Mouse (Mus musculus) 3T3-L1 (cell line): ENCODE results near the gene Arhgef2.

ENCODE experiments used
- DNase-seq: peaks from one replicate; pipeline ENCODE4 v3.0.0-alpha.2; 2015; ENCODE audit warnings: low read depth, low spot score

Gene Arhgef2

DNA sequence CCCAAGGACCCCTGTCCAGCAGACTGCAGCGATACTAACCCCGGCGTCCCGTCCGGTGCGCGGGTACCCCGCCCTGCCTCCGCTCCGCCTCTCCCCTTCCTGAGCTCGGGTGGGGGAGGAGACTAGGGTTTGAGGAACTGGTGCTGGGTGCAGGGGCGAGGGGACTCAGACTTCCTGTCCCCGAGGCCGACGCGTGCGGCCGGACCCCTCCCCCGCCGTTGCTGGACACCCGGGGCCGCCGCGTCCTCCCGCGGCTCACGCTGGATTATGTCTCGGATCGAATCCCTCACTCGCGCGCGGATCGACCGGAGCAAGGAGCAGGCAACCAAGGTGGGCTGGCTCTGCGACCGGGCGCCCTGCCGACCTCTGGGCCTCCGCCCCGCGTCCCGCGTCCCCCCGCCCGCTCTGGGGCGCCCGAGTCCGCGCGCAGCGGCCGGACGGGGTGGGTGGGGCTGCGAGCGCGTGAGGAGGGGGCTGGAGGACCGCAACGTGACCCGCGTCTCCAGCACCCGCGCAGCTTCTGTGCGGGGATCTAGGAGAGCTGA, 15.3 kb downstream of the Arhgef2 start:
- peak; percentile 68 for DNase-seq

DNA sequence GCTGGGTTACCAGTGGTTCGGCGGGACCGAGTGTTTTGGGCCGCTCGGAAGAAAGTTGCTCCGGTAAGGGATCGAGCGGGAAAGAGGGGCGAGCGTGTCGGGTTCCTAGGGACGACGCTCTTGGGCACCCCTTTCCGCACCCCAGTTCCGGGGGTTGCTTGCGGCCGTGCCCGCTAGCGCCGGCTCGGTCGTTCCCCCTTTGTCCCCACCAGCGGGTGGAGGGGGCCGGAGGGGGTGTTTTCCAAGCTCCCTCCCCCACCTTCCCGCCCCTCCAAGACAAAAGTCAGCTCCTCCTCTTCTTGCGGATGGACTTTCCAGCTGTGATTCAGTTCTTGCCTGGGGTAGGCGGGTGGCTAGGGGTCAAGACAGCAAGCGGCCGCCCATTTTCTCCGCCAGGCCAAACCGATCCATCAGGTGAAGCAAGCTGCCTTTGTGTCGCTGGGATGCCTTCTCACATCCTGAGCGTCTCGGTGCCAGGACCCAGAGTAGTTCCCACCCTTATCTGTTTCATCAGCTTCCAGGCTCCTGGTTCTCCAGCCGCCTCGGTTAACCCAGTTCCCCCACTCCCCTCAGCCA, 15.9 kb downstream of the Arhgef2 start:
- DNase-seq: peak; percentile 82

DNA sequence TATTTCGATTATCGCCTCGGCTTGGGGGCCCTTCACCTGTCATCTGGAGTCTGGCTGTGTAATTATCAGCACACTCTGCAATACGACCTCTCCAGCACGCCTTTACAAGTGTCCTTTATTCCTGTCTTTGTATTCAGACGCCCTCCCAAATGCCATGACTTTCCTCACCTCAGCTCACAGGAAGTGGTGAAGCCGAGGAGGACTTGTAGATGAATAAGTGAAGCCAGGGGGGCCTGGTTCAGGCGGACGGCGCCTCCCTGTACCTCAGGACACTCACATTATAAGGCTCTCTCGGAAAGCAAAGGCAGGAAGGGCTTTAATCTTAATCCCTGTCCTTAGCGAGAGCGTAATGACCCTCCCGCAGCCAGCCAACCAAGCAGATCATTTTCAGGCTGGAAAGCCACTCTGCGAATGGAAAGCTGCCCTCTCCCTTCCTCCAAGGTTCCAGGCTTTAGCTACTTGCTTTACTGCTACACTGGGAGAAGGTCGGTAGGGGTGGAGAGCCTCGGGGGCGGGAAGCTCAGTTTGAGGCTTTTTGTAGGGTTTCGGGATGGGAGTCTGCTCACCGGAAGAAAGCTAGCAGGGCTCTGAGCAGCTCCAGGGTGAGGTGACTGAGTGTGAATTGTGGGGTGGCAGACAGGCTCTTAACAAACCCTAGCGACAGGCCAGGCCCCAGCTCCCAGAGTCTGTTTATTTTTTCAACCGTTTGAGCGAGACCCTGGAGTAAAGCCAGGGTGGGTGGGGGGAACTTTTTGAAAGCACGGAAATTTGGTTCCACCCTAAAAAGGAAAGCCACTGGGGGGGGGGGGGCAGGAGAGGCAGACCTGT, 16.6 kb downstream of the Arhgef2 start:
- DNase-seq: peak; percentile 60

DNA sequence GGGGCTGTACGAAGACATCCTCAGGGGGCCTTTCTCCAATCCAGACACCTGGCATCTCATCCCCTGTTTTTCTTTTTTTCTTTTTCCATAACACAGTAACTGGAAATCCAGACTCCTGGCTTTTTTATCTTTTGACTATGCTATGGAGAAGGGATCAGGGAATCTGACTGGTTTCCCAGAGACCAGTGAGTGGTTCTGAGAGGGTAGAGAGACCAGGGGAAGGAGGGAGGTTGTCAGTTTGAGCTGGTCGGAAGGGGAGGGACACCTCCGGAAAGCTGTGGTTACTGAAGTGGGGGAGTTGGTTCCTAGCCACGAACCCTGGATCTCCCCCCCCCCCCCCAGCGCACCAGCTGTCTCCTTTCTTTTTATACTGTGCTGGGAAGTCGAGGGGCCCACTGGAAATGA, 17.2 kb downstream of the Arhgef2 start:
- no peak for DNase-seq

DNA sequence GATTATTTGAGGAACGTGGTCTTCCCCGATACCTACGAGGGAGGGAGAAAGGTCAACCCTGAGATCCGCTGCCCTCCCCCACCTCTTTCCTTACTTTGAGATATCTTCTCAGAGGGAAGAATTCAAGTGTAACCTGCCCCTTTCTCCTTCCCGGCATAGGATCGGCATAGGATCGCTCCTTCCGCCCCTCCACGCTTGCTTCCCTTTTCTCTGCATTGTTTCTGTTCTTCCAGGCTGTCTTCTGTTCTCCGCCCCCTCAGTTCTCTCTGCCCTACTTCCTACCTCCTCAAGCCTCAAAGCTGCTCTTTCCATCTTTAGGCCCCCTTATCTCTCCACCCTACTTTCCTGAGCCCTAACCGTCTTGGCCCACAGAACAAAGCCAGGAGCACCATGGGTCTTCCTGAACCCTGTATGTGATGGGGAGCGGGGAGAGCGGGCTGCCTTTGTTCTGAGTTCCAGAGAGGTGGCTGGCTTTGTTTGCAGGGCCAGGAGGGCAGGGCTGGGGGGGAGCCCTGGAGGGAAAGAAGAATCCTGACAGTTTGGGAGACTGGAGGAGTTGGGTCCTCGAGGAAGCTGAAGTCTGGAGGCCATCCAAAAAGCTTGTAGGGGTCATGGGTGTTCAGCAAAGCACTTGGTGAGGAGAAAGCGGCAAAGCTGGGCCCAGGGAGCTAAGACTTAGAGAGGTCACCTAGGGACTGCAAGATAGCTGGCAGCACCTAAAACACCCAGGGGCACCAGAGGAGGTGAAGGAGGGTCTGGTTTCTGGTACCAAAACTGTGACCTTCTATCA, 17.8 kb downstream of the Arhgef2 start:
- DNase-seq: peak; percentile 44

DNA sequence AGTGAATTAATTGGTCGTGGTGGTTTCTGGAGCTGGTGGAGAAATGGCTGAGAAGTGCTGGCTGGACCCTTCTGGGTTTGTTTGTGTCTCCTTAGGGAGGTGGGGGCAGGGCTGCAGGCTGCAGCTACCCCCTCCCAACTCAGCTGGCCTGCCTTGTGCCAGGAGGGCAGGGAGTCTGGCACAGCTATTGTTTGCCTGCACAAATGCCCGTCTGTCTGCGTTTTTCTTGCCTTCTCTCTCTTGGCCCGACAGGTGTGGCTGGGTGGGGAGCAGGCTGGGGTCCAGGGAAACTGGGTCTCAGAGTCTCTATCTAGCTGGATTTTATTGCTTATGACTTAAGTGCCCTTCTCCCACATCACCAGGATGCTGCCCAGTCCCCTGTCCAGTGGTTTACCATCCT, 18.6 kb downstream of the Arhgef2 start:
- peak; percentile 31 for DNase-seq

DNA sequence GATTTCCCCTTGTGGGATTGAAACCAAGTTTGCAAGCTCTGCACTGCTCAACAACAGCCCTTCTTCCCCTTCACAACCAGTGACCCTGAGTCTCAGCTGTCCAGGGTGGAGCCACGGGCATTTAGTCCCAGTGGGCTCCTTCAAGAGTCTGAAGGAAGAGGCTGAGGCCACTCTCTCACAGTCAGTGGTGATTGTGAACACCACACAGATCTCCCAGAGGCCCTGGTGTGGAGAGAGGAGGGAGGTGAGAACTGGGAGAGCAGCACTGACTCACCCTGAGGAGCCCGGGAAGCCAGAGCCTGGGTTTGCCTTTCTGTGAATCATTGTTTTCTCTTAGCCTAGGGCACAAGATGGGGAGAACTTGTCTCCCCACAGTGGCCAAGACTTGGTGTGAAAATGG, 19.2 kb downstream of the Arhgef2 start:
- peak; percentile 93 for DNase-seq

DNA sequence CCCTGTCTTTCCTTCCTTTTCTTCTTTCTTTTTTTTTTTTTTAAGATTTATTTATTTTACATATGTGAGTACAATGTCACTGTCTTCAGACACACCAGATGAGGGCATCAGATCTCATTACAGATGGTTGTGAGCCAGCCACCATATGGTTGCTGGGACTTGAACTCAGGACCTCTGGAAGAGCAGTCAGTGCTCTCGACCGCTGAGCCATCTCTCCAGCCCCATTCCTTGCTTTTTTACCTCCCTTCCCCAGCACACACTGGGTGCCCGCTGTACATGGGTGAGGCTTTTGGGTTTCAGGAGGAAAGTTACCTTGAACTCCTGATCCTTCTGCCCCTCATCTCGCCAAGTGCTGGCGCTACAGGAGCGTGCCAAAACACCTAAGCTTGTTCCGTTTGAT, 19.8 kb downstream of the Arhgef2 start:
- DNase-seq: no peak

DNA sequence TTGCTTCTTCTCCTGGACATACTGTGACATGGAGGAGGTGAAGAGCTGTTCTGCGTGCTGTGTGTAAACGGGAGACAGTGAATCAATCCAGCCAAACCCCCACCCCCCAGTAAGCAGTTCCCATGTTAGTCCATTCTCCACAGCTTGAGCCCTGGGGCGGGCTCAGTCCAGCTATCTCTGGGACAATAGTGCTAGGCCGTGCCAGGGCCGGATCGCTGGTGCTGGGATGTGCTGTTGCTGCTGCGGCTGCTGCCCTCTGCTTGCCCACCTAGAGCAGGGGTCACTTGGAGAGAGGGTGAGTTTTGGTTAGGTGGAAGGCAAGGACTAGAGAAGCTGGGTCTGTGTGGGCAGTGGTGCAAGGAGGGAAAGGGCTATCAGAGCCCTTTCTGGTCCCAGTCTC, 20.6 kb downstream of the Arhgef2 start:
- DNase-seq: no peak

DNA sequence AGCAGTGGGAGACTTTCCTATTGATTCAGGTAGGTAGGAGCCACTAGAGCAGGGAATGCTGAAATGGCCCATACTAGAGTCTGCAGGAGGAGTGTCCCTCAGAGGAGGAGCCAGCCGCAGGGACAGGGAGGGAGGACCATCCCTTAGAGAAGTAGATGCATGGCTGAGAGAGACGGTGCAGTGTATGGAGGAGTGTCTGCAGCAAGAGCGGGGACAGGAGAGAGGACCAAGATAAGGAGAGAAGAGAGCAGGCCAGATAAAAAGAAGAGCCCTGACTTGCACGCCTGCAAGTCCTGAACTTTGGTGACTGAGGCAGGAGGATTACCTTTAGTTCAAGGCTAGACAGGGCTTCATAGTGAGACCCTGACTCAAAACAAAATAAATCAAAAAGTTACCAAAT, 21.3 kb downstream of the Arhgef2 start:
- no peak for DNase-seq

DNA sequence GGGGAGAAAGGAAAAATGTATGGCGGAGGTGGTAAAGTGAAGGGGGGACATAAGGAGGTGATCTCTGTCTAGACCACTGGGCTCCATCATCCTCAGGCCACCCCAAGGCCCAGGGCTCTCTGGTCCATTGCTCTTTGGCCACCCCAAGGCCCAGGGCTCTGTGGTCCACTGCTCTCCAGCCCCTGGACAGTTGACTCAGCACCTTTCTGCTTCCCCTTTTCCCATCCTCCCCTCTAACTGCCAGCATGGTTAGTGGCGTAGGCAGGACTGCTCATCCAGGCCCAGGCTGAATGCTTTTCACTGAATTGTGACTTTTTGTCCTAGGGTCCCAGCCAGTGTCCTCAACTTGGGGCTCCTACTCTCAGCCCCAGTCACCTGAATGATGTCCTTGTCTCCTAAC, 21.8 kb downstream of the Arhgef2 start:
- DNase-seq: no peak

DNA sequence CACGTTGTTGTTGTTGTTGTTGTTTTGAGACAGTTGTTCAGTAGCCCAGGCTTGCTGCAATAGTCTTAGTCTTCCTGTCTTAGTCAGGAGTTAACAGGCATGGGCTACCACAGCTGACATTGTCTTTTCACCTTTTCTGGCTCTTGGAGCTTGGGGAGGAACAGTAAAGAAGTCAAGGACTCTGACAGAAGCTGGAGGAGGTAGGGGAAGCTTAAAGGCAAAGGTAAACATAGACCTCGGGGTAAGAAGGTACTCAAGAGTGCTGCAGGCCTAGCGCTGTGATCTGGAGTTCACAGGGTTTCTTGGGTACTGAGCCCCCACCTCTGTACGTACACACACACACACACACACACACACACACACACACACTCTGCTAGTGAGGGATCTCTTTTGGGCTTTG, 23.0 kb downstream of the Arhgef2 start:
- no peak for DNase-seq

DNA sequence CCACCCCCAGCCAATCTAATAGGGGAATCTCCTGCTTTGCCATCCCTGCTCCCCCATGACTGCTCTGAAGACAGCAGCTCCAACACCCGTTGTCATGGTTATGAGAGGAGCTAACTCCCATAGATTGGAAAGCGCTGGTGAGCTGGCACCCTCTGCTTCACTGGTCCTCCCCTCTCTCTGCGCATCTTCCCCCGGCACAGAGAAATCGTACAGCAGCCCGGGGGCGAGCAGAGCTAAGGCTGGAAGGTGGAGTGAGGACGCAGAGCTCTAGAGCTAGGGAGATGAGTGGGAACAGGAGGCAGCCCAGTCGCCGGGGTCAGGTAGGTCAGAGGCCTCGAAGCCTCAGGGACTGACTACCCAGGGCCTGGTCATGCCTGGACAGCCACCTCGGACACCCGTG, 23.5 kb downstream of the Arhgef2 start:
- DNase-seq: no peak

DNA sequence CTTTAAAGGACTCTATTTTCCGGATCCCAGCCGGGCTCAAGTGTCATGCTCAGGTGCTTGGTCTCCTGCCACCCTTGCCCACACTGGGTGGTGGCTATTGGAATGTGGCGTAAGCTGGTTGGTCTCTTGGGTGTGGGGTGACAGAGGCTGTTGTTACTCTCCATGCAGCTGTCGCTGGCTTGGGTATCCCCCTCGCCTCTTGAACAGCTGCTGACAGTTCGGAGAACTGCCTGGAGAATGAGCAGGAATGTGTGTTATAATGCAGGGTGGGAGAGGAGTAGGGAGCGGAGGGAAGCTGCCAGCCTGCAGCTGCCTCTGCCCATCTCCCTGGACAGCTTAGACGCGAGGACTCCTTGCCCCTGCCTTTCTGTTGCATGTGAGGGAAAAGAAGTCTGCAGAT, 24.3 kb downstream of the Arhgef2 start:
- no peak for DNase-seq

DNA sequence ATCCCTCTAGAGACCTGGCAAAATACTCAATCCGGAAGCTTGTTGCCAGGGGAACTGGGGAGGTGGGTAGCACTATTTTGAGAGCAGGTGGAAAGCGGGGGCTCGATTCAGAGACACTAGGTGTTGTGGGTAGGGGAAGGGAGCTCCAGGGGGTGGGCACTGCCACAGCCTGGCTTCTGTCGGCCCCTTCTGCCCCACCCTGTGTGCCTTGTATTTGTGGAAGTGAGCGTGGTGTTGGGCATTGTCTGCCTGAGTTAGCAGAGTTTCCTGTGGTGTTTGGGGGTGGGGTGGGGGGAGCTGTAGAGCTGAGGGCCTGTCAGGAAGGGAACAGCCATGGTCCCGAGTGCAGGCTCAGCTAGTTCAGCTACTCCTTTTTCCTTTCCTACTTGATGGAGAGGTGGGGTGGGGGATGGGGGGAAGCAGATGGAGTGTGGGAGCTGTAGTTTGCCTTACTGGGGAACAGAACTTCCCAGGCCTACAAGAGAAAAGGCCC, 25.1 kb downstream of the Arhgef2 start:
- DNase-seq: no peak

DNA sequence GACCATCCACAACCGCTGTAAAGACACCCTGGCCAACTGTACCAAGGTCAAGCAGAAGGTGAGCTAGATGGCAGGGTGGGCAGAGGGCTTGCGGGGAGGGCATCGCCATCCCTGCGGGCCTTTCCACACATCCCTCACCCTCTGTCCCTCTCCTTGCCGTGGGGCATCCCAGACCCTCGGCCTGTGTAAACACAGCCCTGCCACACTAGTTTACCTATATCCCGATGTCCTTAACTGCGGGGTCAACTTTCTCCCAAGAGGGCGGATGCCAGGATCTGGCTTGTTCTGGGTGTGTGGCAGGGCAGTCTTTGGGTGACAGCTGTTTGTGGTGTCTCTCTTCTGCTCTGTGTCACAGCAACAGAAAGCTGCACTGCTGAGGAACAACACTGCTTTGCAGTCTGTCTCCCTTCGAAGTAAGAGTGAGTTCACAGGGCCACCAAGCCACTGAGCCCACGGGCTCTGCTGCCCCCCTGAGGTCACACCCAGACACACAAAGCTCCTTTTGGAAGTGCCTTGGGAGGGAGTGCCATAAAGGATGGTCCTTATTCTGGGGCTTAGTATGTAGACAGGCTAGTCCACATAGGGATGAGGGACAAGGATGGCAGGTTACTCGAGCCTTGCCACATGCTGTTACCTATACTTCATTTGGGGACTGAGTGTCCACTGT, 26.3 kb downstream of the Arhgef2 start:
- DNase-seq: no peak

DNA sequence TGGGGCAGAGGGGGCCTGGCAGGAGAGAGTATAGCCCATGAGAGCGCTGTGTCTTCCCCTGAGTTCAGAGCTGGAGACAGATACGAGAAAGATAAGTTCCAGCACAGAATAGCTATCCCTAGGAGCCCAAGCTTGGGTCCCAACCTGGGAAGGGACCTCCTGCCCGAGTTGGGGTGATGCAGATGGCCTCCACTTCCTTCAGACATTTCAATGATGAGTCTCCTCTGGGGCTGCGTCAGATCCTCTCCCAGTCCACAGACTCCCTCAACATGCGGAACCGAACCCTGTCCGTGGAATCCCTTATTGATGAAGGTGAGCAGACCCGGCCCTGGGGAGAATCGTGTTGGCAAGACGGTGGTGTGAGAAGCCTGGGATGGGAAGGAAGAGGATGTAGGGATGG, 27.3 kb downstream of the Arhgef2 start:
- DNase-seq: no peak

DNA sequence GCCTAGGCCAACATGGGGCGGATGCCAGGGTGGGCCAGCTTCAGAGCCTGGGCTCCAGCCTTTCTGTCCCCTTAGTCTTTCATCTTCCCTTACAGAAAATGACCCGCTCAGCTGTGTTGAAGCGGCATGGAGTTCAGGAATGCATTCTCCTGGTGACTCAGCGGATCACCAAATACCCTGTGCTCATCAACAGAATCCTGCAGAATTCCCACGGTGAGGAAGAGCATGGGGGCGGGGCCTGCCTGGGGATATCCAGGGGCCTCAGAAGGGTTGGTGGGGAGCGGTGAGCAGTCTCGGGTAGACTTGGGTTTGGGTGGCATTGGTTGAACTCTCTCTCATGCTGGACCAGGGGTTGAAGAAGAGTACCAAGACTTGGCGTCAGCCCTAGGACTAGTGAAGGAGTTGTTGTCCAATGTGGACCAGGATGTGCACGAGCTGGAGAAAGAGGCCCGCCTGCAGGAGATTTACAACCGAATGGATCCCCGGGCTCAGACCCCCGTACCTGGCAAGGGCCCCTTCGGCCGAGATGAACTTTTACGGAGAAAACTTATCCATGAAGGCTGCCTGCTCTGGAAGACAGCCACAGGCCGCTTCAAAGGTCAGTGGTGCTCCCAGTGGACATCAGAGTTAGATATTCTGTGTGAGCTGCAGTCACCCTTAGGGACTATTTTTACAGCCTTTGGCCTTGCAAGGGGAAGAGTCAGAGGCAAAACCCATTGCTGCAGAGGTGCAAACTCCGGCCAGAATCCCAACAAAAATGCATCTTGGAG, 29.9 kb downstream of the Arhgef2 start:
- DNase-seq: no peak

DNA sequence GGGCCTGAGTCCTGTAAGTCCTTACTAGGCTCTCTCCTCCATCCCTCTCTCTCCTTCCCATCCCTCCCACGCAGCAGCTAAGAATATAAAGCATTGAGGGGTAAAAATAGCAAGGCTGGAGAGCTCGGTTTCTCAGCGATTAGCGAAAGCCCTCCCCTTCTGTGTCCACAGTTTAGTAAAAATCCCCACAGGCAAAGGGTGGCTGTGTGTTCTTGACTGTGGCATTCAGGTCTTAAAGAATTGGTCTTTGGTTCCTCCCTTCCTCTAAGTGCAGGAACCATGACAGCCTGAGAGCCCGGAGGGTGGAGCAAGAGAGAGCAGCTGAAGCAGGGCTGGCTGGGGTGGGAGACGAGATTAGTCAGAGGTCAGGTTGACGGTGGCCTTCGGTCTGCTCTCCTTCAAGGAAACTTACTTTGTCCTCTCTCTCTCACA, 30.8 kb downstream of the Arhgef2 start:
- no peak for DNase-seq

DNA sequence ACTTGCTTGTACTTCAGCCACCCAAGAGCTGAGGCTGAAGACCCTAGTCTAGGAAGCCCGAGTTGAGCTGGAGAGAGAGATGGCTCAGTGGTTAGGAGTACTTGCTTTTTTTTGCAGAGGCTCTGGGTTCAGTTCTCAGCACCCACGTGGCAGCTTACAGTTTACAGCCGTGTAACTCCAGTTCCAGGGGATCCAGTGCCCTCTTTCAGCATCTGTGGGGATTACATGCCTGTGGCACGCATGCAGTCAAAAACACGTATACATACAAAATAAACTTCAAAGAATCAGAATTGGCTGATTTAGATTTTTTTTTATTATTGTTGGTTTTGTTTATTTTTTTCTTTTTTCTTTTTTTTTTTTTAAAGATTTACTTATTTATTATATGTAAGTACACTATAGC, 31.4 kb downstream of the Arhgef2 start:
- DNase-seq: no peak

DNA sequence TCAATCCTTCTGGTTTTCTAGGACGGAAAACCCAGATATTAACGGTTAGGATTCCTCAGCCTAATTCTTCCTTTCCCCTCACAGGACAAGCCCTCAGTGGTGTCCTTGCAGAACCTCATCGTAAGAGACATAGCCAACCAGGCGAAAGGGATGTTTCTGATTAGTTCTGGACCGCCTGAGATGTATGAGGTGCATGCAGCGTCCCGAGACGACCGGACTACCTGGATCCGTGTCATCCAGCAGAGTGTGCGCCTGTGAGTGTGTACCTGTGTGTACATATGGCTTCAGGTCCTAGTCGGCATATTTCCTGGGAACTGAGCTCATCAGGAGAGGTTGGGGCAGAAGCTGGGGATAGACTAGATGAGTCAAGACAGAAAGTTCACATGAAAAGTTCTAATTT, 33.5 kb downstream of the Arhgef2 start:
- no peak for DNase-seq
